Mouse (Mus musculus) thymus, adult 2 months (tissue): ENCODE data around the gene Gm13691.
"Not testable (repeated sequence)": the region's sequence is repeated elsewhere in the genome, so short reads cannot be mapped to it uniquely, and the experiment has no call there.

ENCODE experiments used
- CTCF ChIP-seq: fragments of 200-500 bp; IDR thresholded peaks from 2 replicates; pipeline ENCODE4 v1.5.1; 2012; ENCODE audit warnings: mild to moderate bottlenecking, control low read depth, low read length, moderate library complexity, borderline replicate concordance; ENCODE audit not compliant: control insufficient read depth, poor library complexity, insufficient read depth; ENCODE audit errors: extremely low read depth
- POLR2A ChIP-seq: fragments of 200-500 bp; IDR thresholded peaks from 2 replicates; pipeline ENCODE4 v1.6.1; 2012; ENCODE audit warnings: mild to moderate bottlenecking, low read length, control low read depth, moderate library complexity; ENCODE audit not compliant: control insufficient read depth, poor library complexity, insufficient read depth; ENCODE audit errors: extremely low read depth

- not testable (repeated sequence) for TF ChIP-seq CTCF, POLR2A
These were observed 5.9 kb upstream of the Gm13691 start, which contains the start of gene Gm13697 for GRCm38 (mm10) chr2:83984443-83984842.
